In genomic region chr10:81358841-81359240, GRCm38 (mm10) we compare ENCODE assay signal across 8 mouse cellular contexts. TPM values are rescaled to one million over a fixed set of nuclear protein-coding genes. Genes with fewer than 3 reads are reported as not detected.
DNase-seq lines count a peak whose midpoint lies in the region; ATAC-seq and TF ChIP-seq lines count a peak whose summit lies in the region.

No protein-coding gene starts in this region.

- H3K36me3 ChIP-seq in lung, embryonic 14.5 days (ENCODE audit: insufficient read depth), result peaks cover 13% of the 10 kb centered on the region; the same call in 1 of the 2 replicates
- peaks cover 4% of the 10 kb centered on the region; the same call in 1 of the 2 replicates for H3K36me3 ChIP-seq in embryonic facial prominence, embryonic 15.5 days
- peaks cover 15% of the 10 kb centered on the region; the same call in 1 of the 2 replicates for H3K36me3 ChIP-seq in neural tube, embryonic 15.5 days

- H3K9me3 ChIP-seq in lung, embryonic 14.5 days (ENCODE audit: low read depth, low read length), result no peaks in the 10 kb centered on the region
- H3K9me3 ChIP-seq in embryonic facial prominence, embryonic 15.5 days (replicated peaks), result no peaks in the 10 kb centered on the region
- H3K9me3 ChIP-seq in neural tube, embryonic 15.5 days (replicated peaks), result no peaks in the 10 kb centered on the region

- DNase-seq in lung, embryonic 14.5 days, result no peak
- DNase-seq in lung, adult 18-20 months, result no peak
- DNase-seq in kidney, postnatal 36 days, result peak; percentile 53 to 75
- DNase-seq in cerebellum, adult 9-11 months, result no peak
- DNase-seq in urinary bladder, postnatal 14 days (ENCODE audit: low spot score), result no peak
- DNase-seq in thymus, postnatal 10 days (ENCODE audit: low spot score in 2 of 2), result no peak

- H3K27ac ChIP-seq in lung, embryonic 14.5 days (ENCODE audit: low read depth), result peak overlapping the region; percentile 69; the same call in 1 of the 2 replicates
- H3K27ac ChIP-seq in embryonic facial prominence, embryonic 15.5 days (replicated peaks), result no peak overlapping the region
- no peak overlapping the region for H3K27ac ChIP-seq in neural tube, embryonic 15.5 days (replicated peaks)

- 68% methylated on average over 1 of the region's 1 CpGs for WGBS in lung, embryonic 14.5 days
- WGBS in embryonic facial prominence, embryonic 15.5 days, result 70% methylated on average over 1 of the region's 1 CpGs
- 68% methylated on average over 1 of the region's 1 CpGs for WGBS in neural tube, embryonic 15.5 days

- H3K4me3 ChIP-seq in lung, embryonic 14.5 days (ENCODE audit: low read depth, low read length), result peak overlapping the region; percentile 78
- peak overlapping the region; percentile 85; the same call in 1 of the 2 replicates for H3K4me3 ChIP-seq in embryonic facial prominence, embryonic 15.5 days (replicated peaks)
- 0 out of 2 replicates have a peak overlapping the region, but pooled peaks have one; percentile 73 for H3K4me3 ChIP-seq in neural tube, embryonic 15.5 days (replicated peaks)

- peak overlapping the region; percentile 100 for H3K4me2 ChIP-seq in lung, embryonic 14.5 days
- H3K4me2 ChIP-seq in embryonic facial prominence, embryonic 15.5 days (replicated peaks), result peak overlapping the region; percentile 97
- peak overlapping the region; percentile 85 for H3K4me2 ChIP-seq in neural tube, embryonic 15.5 days

- no peak overlapping the region; the same call in 1 of the 2 replicates for H3K9ac ChIP-seq in lung, embryonic 14.5 days
- no peak overlapping the region for H3K9ac ChIP-seq in embryonic facial prominence, embryonic 15.5 days
- H3K9ac ChIP-seq in neural tube, embryonic 15.5 days (replicated peaks), result no peak overlapping the region

- no peak for ATAC-seq in lung, embryonic 14.5 days (ENCODE audit: insufficient read depth)
- no peak for ATAC-seq in embryonic facial prominence, embryonic 15.5 days (ENCODE audit: insufficient number of reproducible peaks, low FRiP score, low TSS enrichment, low read depth)
- no peak for ATAC-seq in neural tube, embryonic 15.5 days (ENCODE audit: low FRiP score)

- no peak for TF ChIP-seq CTCF in lung, embryonic 14.5 days (IDR thresholded peaks at IDR 0.05; ENCODE audit: low read depth)

- H3K4me1 ChIP-seq in lung, embryonic 14.5 days (ENCODE audit: insufficient read depth), result peaks cover 29% of the 10 kb centered on the region
- peaks cover 62% of the 10 kb centered on the region for H3K4me1 ChIP-seq in embryonic facial prominence, embryonic 15.5 days
- H3K4me1 ChIP-seq in neural tube, embryonic 15.5 days, result peaks cover 47% of the 10 kb centered on the region

- H3K27me3 ChIP-seq in lung, embryonic 14.5 days (ENCODE audit: insufficient read depth, low read length), result peaks cover 6% of the 10 kb centered on the region; the same call in 1 of the 2 replicates
- peaks cover 15% of the 10 kb centered on the region for H3K27me3 ChIP-seq in embryonic facial prominence, embryonic 15.5 days
- H3K27me3 ChIP-seq in neural tube, embryonic 15.5 days (replicated peaks), result peaks cover 15% of the 10 kb centered on the region

RNA-seq across cellular contexts. Expression of gene Mfsd12, which starts 1.6 kb away (rescaled TPM):
- 7.7 and 8.5 TPM in 2 replicates for polyA plus RNA-seq in lung, embryonic 14.5 days (2014; fragmentation: Nextera tagmentation; extraction: Ambion mirVana)
- polyA plus RNA-seq in embryonic facial prominence, embryonic 15.5 days (2015; fragmentation: Nextera tagmentation; extraction: Ambion mirVana), result 15.8 and 16.2 TPM in 2 replicates
- 22.9 and 29.4 TPM in 2 replicates for polyA plus RNA-seq in neural tube, embryonic 15.5 days (2015; fragmentation: Nextera tagmentation; extraction: Ambion mirVana)

RNA-seq across cellular contexts. Expression of gene 4930404N11Rik, which starts 6.8 kb away (rescaled TPM):
- polyA plus RNA-seq in lung, embryonic 14.5 days (2014; fragmentation: Nextera tagmentation; extraction: Ambion mirVana), result 0.65 and 0.92 TPM in 2 replicates
- 0.73 and 1.3 TPM in 2 replicates for polyA plus RNA-seq in embryonic facial prominence, embryonic 15.5 days (2015; fragmentation: Nextera tagmentation; extraction: Ambion mirVana)
- polyA plus RNA-seq in neural tube, embryonic 15.5 days (2015; fragmentation: Nextera tagmentation; extraction: Ambion mirVana), result 1.3 and 1.5 TPM in 2 replicates

RNA-seq across cellular contexts. Expression of gene Hmg20b, which starts 8.6 kb away (rescaled TPM):
- 98.7 and 105 TPM in 2 replicates for polyA plus RNA-seq in lung, embryonic 14.5 days (2014; fragmentation: Nextera tagmentation; extraction: Ambion mirVana)
- polyA plus RNA-seq in embryonic facial prominence, embryonic 15.5 days (2015; fragmentation: Nextera tagmentation; extraction: Ambion mirVana), result 94.7 and 96.1 TPM in 2 replicates
- 31.0 and 48.9 TPM in 2 replicates for polyA plus RNA-seq in neural tube, embryonic 15.5 days (2015; fragmentation: Nextera tagmentation; extraction: Ambion mirVana)

RNA-seq across cellular contexts. Expression of gene Gipc3, which starts 15.8 kb away (rescaled TPM):
- polyA plus RNA-seq in lung, embryonic 14.5 days (2014; fragmentation: Nextera tagmentation; extraction: Ambion mirVana), result 0.05 and 0.08 TPM in 2 replicates
- 0.29 and 0.35 TPM in 2 replicates for polyA plus RNA-seq in embryonic facial prominence, embryonic 15.5 days (2015; fragmentation: Nextera tagmentation; extraction: Ambion mirVana)
- polyA plus RNA-seq in neural tube, embryonic 15.5 days (2015; fragmentation: Nextera tagmentation; extraction: Ambion mirVana), result not detected in 2 replicates

RNA-seq across cellular contexts. Expression of gene Fzr1, which starts 19.5 kb away (rescaled TPM):
- 109 and 116 TPM in 2 replicates for polyA plus RNA-seq in lung, embryonic 14.5 days (2014; fragmentation: Nextera tagmentation; extraction: Ambion mirVana)
- polyA plus RNA-seq in embryonic facial prominence, embryonic 15.5 days (2015; fragmentation: Nextera tagmentation; extraction: Ambion mirVana), result 98.8 and 102 TPM in 2 replicates
- polyA plus RNA-seq in neural tube, embryonic 15.5 days (2015; fragmentation: Nextera tagmentation; extraction: Ambion mirVana), result 132 and 146 TPM in 2 replicates

Comparison
In these comparisons a context has a peak if more than half of its experiments do, and no peak if none do; other contexts are left out.
1. DNase-seq: peak in kidney, postnatal 36 days (2 of 2); none in lung, embryonic 14.5 days (single experiment), lung, adult 18-20 months (0 of 2), cerebellum, adult 9-11 months (single experiment), urinary bladder, postnatal 14 days (single experiment) and thymus, postnatal 10 days (0 of 2).
2. Peak in every context shown above with its lines, with median percentiles within 50 percentile points of each other: H3K4me2 ChIP-seq and H3K4me3 ChIP-seq.